Mouse (Mus musculus) liver, embryonic 12.5 days (tissue): ENCODE data around the gene Ppp1r37. TPM values are rescaled to one million over a fixed set of nuclear protein-coding genes. Genes with fewer than 3 reads are reported as not detected.
A peak's percentile ranks its signal among the peaks of the same experiment; 100 is the strongest.

Source experiments
- ATAC-seq: fragments of 200-750 bp; cut with Nextera tagmentation; 2 replicates; pipeline ENCODE4 v1.8.0; 2017; ENCODE audit warnings: moderate number of reproducible peaks, mild to moderate bottlenecking, moderate library complexity
- H3K27ac ChIP-seq: fragments of 300-500 bp; sonication (generic); 2 replicates; pipeline ENCODE4 v1.5.1; 2016; ENCODE audit warnings: mild to moderate bottlenecking
- H3K27me3 ChIP-seq: fragments of 300-500 bp; sonication (generic); replicated peaks from 2 replicates; pipeline ENCODE4 v1.6.1; 2016; ENCODE audit warnings: mild to moderate bottlenecking, moderate library complexity
- H3K36me3 ChIP-seq: fragments of 300-500 bp; sonication (generic); 2 replicates; pipeline ENCODE4 v1.6.1; 2016; ENCODE audit warnings: mild to moderate bottlenecking, moderate library complexity
- H3K4me1 ChIP-seq: fragments of 300-500 bp; sonication (generic); 2 replicates; pipeline ENCODE4 v1.6.1; 2016
- H3K4me2 ChIP-seq: fragments of 300-500 bp; sonication (generic); 2 replicates; pipeline ENCODE4 v1.6.1; 2016; ENCODE audit warnings: mild to moderate bottlenecking, moderate library complexity
- H3K4me3 ChIP-seq: fragments of 300-500 bp; sonication (generic); 2 replicates; pipeline ENCODE4 v1.5.1; 2016; ENCODE audit warnings: mild to moderate bottlenecking, moderate library complexity
- H3K9ac ChIP-seq: fragments of 300-500 bp; sonication (generic); 2 replicates; pipeline ENCODE4 v1.6.1; 2016; ENCODE audit warnings: mild to moderate bottlenecking, moderate library complexity
- H3K9me3 ChIP-seq: fragments of 300-500 bp; sonication (generic); replicated peaks from 2 replicates; pipeline ENCODE4 v1.6.1; 2016; ENCODE audit warnings: mild to moderate bottlenecking, moderate library complexity
- WGBS: fragments of 180-500 bp; shearing (Covaris S2); methylation state at CpG from one replicate; pipeline ENCODE4 v1.1.7; 2016; ENCODE audit not compliant: insufficient replicate concordance; 5-methylcytosine and 5-hydroxymethylcytosine counted together
- polyA plus RNA-seq: library from polyadenylated mRNA; unstranded; fragments of >200 nt; fragmentation: Nextera tagmentation; extraction: Ambion mirVana; gene quantifications from 2 replicates; pipeline ENCODE4 v1.2.1, GENCODE M21; 2016

Ppp1r37 gene
- polyA plus RNA-seq, 1 experiment from 2014 or later = 20.2 TPM

DNA sequence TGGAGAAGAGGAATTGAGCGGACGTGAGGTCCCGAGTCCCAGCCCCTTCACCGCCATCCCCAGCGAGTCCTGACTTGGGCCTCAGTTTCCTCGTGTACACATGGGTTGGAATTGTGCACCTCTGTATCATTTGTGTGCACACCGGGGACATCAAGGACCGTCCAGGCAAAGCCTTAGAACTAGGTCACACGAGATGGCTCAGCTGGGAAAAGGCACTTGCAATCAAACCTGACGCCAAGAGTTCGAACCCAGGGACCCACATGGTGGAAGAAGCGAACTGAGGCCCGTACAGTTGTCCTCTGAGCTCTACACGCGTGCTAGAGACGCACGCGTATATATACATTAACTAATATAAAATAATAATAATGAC, 55.3 kb downstream of the Ppp1r37 start:
- peak overlapping the region; percentile 78 for H3K9ac ChIP-seq
- no peak for ATAC-seq
- 3% methylated on average over 18 of the region's 18 CpGs for WGBS
- peak overlapping the region; percentile 71 for H3K4me3 ChIP-seq
- peak overlapping the region; percentile 99 for H3K4me2 ChIP-seq
- H3K27ac ChIP-seq = peak overlapping the region; percentile 84
- no peaks in the 10 kb centered on the region for H3K9me3 ChIP-seq
- peaks cover 6% of the 10 kb centered on the region for H3K36me3 ChIP-seq
- peaks cover 38% of the 10 kb centered on the region for H3K4me1 ChIP-seq
- H3K27me3 ChIP-seq = no peaks in the 10 kb centered on the region

DNA sequence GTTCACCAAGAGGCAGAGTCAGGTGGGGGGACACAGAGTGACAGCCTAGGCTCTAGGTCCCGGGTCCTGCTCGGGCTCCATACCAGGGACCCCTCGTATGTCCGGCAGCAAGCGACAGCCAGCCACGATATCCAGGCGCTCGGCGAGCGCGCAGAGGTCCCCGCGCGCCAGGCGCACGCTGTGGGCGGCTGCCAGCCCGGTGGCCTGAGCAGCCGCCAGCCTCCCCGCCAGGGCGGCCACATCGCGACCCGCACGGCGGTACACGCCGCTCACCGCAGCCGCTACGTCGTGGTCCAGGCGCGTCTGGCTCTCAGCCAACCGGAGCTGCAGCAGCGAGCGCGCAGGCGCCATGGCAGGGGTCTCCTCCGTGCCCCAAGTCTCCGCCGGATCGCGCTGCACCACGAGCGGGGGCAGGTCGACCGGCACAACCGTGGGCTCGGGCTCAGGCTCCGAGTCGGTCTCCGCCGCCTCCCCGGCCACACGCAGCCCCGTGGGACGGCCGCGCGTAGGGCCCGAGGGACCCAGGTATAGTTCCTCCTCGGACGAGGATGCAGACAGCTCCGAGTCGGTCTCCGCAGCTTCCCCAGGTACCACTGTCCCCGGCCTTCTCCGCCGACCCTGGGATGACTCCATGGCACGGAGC, 55.8 kb downstream of the Ppp1r37 start:
- no peaks in the 10 kb centered on the region for H3K27me3 ChIP-seq
- H3K27ac ChIP-seq = peak overlapping the region; percentile 84
- no peaks in the 10 kb centered on the region for H3K9me3 ChIP-seq
- WGBS = under 1% methylated on average over 71 of the region's 71 CpGs
- peaks cover 38% of the 10 kb centered on the region for H3K4me1 ChIP-seq
- H3K4me3 ChIP-seq = peak overlapping the region; percentile 71
- no peak for ATAC-seq
- peak overlapping the region; percentile 78 for H3K9ac ChIP-seq
- H3K4me2 ChIP-seq = peak overlapping the region; percentile 99
- peaks cover 6% of the 10 kb centered on the region for H3K36me3 ChIP-seq

DNA sequence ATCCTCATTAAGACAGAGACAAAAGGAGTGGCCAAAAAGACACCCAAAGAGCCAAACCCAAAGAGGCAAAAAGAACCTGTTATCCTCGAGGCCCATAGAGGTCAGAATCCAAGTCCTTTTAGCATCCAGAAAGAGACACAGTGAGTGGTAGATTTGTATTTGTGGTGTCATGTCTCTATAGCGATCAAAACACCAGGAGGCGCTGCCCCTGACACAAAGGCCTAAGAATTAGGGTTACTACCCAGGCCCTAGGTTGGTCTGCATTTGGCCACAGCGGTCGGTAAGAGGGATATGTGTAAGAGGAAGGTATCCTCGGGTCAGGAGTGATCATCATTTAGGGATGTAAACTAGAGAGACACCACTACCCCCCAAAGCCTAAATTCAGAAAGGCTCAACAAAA, 56.5 kb downstream of the Ppp1r37 start:
- Histone ChIP-seq H3K27ac (no peak overlapping the region), H3K9me3 (no peaks in the 10 kb centered on the region), H3K4me3 (peak overlapping the region; percentile 71), H3K9ac (no peak overlapping the region; the same call in 1 of the 2 replicates), H3K4me2 (peak overlapping the region; percentile 99), H3K36me3 (peaks cover 4% of the 10 kb centered on the region), H3K27me3 (no peaks in the 10 kb centered on the region), H3K4me1 (peaks cover 38% of the 10 kb centered on the region)
- no peak for ATAC-seq
- WGBS = 26% methylated on average over 6 of the region's 6 CpGs

DNA sequence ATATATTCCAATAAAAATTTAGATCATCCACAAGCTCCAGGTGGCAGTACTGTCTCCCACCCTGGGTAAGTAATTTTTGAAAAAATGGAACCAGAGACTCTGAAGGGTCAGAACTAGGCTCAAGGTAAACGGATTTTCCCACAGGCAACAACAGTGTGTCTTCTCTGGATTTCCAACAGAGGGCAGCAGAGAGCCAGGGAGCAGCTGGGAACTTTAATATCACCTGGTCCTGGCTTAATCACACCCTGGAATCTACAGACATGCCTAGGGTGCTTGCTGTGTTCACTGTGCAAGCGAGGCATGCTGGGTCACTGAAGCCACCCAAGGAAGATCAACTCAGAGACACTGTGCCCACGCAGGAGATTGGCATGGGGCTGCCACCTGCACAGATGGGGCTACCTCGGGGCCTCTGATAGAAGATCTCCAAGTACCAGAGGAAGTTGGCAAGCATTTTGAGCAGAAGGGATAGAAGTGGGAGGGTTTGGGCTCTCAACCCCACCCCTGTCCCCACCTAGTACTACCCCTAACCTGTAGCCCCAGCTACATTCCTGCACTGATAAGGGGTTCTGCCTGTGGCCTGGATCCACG, 59.3 kb downstream of the Ppp1r37 start:
- no peaks in the 10 kb centered on the region for H3K9me3 ChIP-seq
- no peaks in the 10 kb centered on the region for H3K36me3 ChIP-seq
- no peak for ATAC-seq
- H3K9ac ChIP-seq = no peak overlapping the region
- H3K27ac ChIP-seq = no peak overlapping the region
- no peak overlapping the region for H3K4me2 ChIP-seq
- H3K27me3 ChIP-seq = no peaks in the 10 kb centered on the region
- no peak overlapping the region for H3K4me3 ChIP-seq
- 31% methylated on average over 5 of the region's 5 CpGs for WGBS
- H3K4me1 ChIP-seq = peaks cover 34% of the 10 kb centered on the region

DNA sequence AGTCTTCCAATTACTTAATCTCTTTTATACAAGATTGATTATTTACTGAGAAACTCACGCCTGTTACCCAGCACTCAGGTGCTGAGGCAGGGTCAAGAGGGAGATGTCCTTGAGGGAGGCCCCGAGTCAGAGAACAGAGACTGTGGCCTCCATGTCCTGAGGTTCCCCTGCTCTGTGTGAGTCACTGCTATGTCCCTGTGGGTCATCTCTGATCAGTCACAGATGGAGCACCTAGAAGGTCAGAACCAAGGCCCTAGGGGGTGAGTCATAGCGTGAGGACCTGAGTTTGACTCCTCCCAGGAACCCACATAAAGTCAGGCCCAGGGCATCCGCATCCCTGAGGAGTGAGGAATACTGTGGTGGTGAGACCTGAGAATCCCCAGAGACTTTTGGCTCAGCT, 61.2 kb downstream of the Ppp1r37 start:
- no peaks in the 10 kb centered on the region for H3K36me3 ChIP-seq
- no peak overlapping the region for H3K27ac ChIP-seq
- H3K4me1 ChIP-seq = peaks cover 22% of the 10 kb centered on the region
- WGBS = 67% methylated on average over 4 of the region's 4 CpGs
- no peak for ATAC-seq
- H3K4me2 ChIP-seq = no peak overlapping the region
- H3K9ac ChIP-seq = no peak overlapping the region
- no peaks in the 10 kb centered on the region for H3K9me3 ChIP-seq
- H3K27me3 ChIP-seq = no peaks in the 10 kb centered on the region
- H3K4me3 ChIP-seq = no peak overlapping the region

DNA sequence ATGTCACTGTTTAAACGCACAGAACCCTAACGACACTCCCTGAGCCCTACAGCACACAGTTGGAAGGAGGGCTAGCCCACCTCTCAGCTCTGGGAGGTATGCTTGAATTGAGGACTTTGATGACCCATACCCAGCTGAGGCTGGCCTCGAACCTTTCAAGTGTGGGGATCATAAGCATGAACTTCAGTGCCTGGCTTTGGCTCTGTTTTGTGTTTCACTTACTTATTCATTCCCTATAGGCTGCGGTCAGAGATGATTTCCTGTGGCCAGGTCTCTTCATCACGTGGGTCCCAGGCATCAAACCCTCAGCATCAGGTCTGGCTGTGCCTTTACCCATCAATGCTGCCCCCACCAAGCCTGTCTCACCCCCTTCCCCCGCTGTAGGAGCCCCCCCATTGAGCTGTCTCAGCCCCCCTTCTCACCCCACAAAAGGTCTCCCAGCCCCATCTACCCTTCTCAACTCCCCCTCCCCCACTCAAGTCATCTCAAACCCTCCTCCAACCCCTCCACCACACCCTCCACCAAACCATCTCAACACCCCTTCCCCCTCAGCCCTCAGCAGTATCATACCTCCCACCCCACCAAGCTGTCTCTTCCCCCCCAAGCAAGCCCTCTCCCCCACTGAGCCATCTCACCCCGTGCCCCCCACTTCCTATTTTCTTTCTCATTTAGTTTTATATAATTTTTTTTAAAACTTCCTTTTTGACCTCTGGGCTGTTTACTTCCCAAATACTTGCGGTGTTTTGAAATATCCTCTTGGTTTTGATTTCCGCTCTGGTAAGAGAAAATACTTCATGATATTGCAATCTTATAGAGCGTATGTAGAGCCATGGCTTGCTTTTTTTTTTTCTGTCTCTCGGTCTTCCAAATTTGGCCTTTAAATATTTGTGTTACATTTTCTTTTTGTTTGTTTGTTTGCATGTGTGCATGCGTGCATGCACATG, 62.2 kb downstream of the Ppp1r37 start:
- H3K36me3 ChIP-seq = no peaks in the 10 kb centered on the region
- H3K27ac ChIP-seq = no peak overlapping the region
- no peaks in the 10 kb centered on the region for H3K9me3 ChIP-seq
- H3K9ac ChIP-seq = no peak overlapping the region
- H3K4me2 ChIP-seq = no peak overlapping the region
- no peak overlapping the region for H3K4me3 ChIP-seq
- WGBS = 48% methylated on average over 12 of the region's 12 CpGs
- H3K4me1 ChIP-seq = peaks cover 21% of the 10 kb centered on the region
- H3K27me3 ChIP-seq = no peaks in the 10 kb centered on the region
- no peak for ATAC-seq

DNA sequence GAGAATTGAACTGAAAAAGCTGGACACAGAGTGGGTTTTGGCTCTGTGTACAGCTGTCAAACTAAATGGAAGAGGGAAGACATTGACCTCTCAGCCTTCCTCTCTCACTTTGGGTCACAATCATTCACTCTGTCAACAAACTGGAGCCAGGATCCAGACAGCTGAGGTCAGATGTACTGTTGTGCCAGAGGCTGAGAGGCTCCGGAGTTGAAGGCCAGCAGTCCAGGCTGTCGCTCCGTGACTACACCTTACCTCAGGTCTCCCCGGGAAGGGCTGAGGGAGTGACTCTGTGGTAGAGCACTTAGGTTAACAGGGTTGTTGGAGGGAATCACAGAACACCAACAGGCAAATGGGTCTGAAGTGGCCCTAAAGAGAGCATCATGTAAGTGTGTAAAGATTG, 64.5 kb downstream of the Ppp1r37 start:
- no peak overlapping the region for H3K9ac ChIP-seq
- WGBS = 58% methylated on average over 4 of the region's 4 CpGs
- peaks cover 24% of the 10 kb centered on the region for H3K4me1 ChIP-seq

DNA sequence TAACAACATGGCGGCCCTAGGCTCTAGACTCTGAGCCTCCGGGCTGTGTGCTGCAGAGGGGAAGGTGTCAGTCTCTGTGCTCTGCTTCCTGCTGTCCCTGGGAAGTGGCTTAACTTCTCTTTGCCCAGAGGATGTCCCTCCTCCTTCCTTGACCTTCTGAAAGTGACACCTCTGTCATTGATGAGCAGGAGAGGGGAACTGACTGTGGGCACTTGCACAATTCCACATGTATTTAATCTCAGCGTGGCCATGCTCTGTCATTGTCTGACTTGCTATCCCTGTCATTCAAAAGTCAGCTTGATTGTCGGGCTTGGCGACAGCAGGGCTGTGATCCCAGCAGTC, 66.7 kb downstream of the Ppp1r37 start:
- H3K4me3 ChIP-seq = no peak overlapping the region
- H3K9ac ChIP-seq = no peak overlapping the region
- no peaks in the 10 kb centered on the region for H3K9me3 ChIP-seq
- ATAC-seq = no peak
- H3K4me1 ChIP-seq = peaks cover 29% of the 10 kb centered on the region
- no peak overlapping the region for H3K4me2 ChIP-seq
- WGBS = 50% methylated on average over 5 of the region's 5 CpGs
- H3K27me3 ChIP-seq = peaks cover 10% of the 10 kb centered on the region; the same call in 1 of the 2 replicates
- H3K36me3 ChIP-seq = no peaks in the 10 kb centered on the region
- H3K27ac ChIP-seq = no peak overlapping the region

More for the DNA sequence above, 64.5 kb downstream of the Ppp1r37 start:
- 0 out of 2 replicates have a peak, but pooled peaks cover 2% of the 10 kb centered on the region for H3K27me3 ChIP-seq
- H3K4me3 ChIP-seq = no peak overlapping the region
- no peaks in the 10 kb centered on the region for H3K9me3 ChIP-seq
- no peaks in the 10 kb centered on the region for H3K36me3 ChIP-seq
- no peak overlapping the region for H3K27ac ChIP-seq
- ATAC-seq = no peak
- no peak overlapping the region for H3K4me2 ChIP-seq

DNA sequence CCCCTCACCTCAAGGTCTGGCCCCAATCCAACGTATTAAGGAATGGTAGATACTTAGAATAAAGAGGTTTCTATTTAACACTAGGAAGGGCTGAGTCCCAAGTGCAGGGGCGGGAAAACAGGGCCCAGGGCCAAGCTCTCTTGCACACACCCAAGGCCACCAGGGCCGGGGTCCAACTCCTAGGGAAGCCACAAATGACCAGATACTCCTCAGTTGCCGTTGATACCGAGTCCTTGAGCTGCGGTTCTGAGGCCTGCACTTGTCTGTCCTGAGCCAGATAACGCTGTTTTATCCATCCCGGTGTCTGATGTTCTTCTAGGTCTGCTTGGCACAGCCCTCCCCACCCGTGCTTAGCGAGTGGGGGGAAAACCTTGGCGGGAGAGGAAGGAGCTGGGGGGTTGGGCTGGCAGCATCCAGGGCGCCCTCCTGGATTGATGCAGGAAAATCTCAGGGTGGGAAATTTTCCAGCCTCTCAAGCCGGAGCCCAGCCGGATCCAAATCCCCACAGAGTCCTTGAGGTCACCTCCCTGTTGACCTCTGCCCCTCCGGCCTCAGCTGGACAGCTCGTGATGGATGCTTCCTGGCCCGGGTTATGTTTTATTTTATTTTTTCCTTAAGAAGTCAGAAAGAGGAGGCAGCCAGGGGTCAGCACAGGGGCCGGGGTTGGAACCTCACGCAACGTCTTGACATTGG, 67.2 kb downstream of the Ppp1r37 start:
- Histone ChIP-seq H3K27me3 (peaks cover 14% of the 10 kb centered on the region; the same call in 1 of the 2 replicates), H3K36me3 (no peaks in the 10 kb centered on the region), H3K4me1 (peaks cover 29% of the 10 kb centered on the region), H3K9ac (no peak overlapping the region), H3K4me3 (no peak overlapping the region), H3K27ac (no peak overlapping the region; the same call in 1 of the 2 replicates), H3K4me2 (no peak overlapping the region), H3K9me3 (no peaks in the 10 kb centered on the region)
- ATAC-seq = no peak
- WGBS = 50% methylated on average over 20 of the region's 20 CpGs

DNA sequence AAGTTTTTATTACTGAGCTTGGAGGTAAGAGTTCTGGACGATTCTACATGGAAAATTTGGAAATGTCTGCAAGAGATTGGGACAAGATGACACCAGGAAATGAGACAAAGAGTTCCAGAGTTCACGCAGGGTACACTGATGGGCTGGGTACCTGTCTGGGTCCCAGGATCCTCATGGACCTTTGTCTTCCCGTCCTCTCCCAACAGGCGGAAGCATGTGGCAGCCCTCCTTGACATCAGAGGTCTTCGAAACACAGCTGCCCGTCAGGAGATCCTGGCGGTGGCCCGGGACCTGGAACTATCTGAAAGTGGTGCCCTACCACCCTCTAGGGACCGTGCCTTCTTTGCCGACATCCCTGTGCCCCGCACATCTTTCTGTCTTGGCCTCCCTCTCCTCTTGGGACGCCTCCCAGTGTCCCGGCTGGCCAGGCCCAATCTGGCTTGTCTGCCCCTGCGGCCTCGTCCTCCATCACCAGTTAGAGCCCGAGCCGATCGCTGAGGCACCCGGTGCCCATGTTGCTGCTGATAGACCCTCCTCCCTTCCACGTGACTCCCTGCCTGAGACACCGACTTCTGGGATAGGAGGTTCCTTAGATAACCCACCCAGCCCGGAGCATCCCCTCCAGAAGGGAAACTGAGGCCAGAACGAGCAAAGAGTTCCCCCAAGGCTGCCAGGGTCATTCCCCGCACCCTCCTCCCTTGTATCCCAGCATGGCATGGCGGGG, 68.0 kb downstream of the Ppp1r37 start:
- WGBS = 76% methylated on average over 25 of the region's 25 CpGs
- Histone ChIP-seq H3K9ac (no peak overlapping the region), H3K9me3 (no peaks in the 10 kb centered on the region), H3K36me3 (no peaks in the 10 kb centered on the region), H3K27me3 (peaks cover 17% of the 10 kb centered on the region; the same call in 1 of the 2 replicates), H3K4me2 (no peak overlapping the region), H3K4me3 (no peak overlapping the region), H3K4me1 (peaks cover 26% of the 10 kb centered on the region), H3K27ac (no peak overlapping the region)
- ATAC-seq = no peak

DNA sequence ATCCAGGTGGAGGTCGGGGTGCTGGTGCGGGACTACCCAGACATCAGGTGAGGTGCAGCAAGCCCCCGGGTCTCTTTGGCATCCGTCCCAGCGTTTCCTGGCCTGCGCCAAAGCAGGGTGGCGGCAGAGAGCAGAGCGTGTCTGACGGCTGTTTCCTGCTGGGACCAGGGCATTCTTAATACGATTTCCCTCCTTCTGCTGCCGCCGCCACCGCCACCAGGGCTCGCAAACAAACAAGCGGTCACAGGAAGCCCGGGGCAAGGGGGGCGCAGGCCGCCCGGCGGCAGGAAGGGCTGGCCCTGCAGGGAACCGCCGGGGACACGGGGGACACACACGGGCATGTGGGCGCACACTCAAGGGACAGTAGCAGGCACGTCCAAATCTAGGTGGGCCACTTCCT, 71.1 kb downstream of the Ppp1r37 start:
- H3K4me3 ChIP-seq = 0 out of 2 replicates have a peak overlapping the region, but pooled peaks have one; percentile 1
- 46% methylated on average over 25 of the region's 26 CpGs for WGBS
- ATAC-seq = no peak

More for the DNA sequence above, 71.1 kb downstream of the Ppp1r37 start:
- Histone ChIP-seq H3K4me2 (peak overlapping the region; percentile 36), H3K4me1 (peaks cover 19% of the 10 kb centered on the region), H3K27ac (no peak overlapping the region), H3K27me3 (peaks cover 39% of the 10 kb centered on the region), H3K9me3 (no peaks in the 10 kb centered on the region), H3K36me3 (no peaks in the 10 kb centered on the region), H3K9ac (no peak overlapping the region)
